Mouse (Mus musculus) stomach, postnatal 0 days (tissue): ENCODE measurements around the gene Slco3a1. TPM values are rescaled to one million over a fixed set of nuclear protein-coding genes. Genes with fewer than 3 reads are reported as not detected.

Source experiments
- ATAC-seq: fragments of 200-750 bp; cut with Nextera tagmentation; 2 replicates; pipeline ENCODE4 v1.8.0; 2017; ENCODE audit not compliant: low FRiP score, low TSS enrichment
- DNase-seq: peaks from one replicate; pipeline ENCODE4 v3.0.0-alpha.2; 2016; ENCODE audit warnings: low spot score
- H3K27ac ChIP-seq: fragments of 300-500 bp; sonication (generic); replicated peaks from 2 replicates; pipeline ENCODE4 v1.5.1; 2014; ENCODE audit warnings: mild to moderate bottlenecking, control low read depth
- H3K27me3 ChIP-seq: fragments of 300-500 bp; sonication (generic); 2 replicates; pipeline ENCODE4 v1.6.1; 2014; ENCODE audit warnings: low read length; ENCODE audit not compliant: control insufficient read depth, insufficient read depth
- H3K36me3 ChIP-seq: fragments of 300-500 bp; sonication (generic); 2 replicates; pipeline ENCODE4 v1.6.1; 2014; ENCODE audit warnings: low read length, mixed read lengths; ENCODE audit not compliant: control insufficient read depth, insufficient read depth
- H3K4me1 ChIP-seq: fragments of 300-500 bp; sonication (generic); replicated peaks from 2 replicates; pipeline ENCODE4 v1.6.1; 2014; ENCODE audit warnings: antibody characterized with exemption; ENCODE audit not compliant: control insufficient read depth, insufficient read depth
- H3K4me2 ChIP-seq: fragments of 300-500 bp; sonication (generic); replicated peaks from 2 replicates; pipeline ENCODE4 v1.6.1; 2014; ENCODE audit warnings: low read depth, mild to moderate bottlenecking, control low read depth, moderate library complexity
- H3K4me3 ChIP-seq: fragments of 300-500 bp; sonication (generic); 2 replicates; pipeline ENCODE4 v1.5.1; 2014; ENCODE audit warnings: low read depth, low read length, control low read depth
- H3K9ac ChIP-seq: fragments of 300-500 bp; sonication (generic); 2 replicates; pipeline ENCODE4 v1.6.1; 2014; ENCODE audit warnings: mild to moderate bottlenecking, low read length, control low read depth, mixed read lengths
- H3K9me3 ChIP-seq: fragments of 300-500 bp; sonication (generic); 2 replicates; pipeline ENCODE4 v1.6.1; 2016; ENCODE audit warnings: low read length; ENCODE audit not compliant: control insufficient read depth
- CTCF ChIP-seq: IDR thresholded peaks from 2 replicates; pipeline ENCODE4 v1.5.1; 2016; ENCODE audit warnings: antibody characterized with exemption, low read depth, mild to moderate bottlenecking, moderate library complexity
- EP300 ChIP-seq: optimal IDR thresholded peaks from 2 replicates; pipeline ENCODE3; 2016; ENCODE audit warnings: antibody characterized with exemption
- WGBS: fragments of 180-500 bp; shearing (Covaris S2); extraction: QIAGEN DNeasy Blood & Tissue Kit; methylation state at CpG from one replicate; pipeline ENCODE4 v1.1.7; 2014; 5-methylcytosine and 5-hydroxymethylcytosine counted together
- polyA plus RNA-seq: library from polyadenylated mRNA; unstranded; fragments of >200 nt; fragmentation: Nextera tagmentation; extraction: Ambion mirVana; gene quantifications from 2 replicates; pipeline ENCODE4 v1.2.1, GENCODE M21; 2015

The Slco3a1 gene
- 9.0 and 9.1 TPM in 2 replicates for polyA plus RNA-seq

DNA sequence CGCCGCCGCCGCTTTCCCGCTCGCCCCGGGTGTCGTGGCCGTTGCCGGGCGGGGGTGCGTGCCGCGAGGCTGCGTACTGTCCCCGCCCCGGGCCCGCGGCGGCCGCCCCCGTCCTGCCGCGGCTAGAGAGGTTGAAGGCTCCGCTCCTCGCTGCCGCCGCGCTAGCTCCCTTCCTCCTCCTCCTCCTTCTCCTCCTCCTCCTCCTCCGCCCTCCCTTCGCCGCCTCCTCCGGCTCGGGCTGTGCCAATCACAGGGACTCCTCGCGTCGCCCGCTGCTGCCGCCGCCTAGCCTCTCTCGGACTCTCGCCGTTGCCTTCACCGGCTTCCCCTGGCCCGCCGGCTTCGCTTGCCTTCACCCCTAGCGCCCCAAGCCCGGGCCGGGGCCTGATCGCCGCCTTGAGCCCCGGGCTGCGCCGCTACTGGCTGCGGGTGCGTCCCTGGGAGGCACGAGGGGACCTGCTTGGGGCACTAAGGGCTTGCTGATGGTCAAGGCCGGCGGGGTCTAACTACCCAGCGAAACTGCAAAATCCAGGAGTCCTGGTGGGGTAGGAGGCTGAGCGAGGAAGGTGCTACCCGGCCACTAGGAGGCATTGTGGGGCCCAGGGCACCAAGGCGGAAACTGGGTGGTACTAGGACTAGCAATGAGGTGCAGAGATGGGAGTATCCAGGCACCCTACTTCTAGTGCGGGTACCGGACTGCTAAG is at the start of gene Slco3a1:
TSS of gene Slco3a1 (minus strand) at position 173 of the 704 bp plus-strand sequence.
- Histone ChIP-seq H3K4me1 (peaks cover 2% of the 10 kb centered on the region; the same call in 1 of the 2 replicates), H3K9me3 (no peaks in the 10 kb centered on the region), H3K4me2 (peak within 1 kb of the TSS; percentile 98), H3K4me3 (peak within 1 kb of the TSS; percentile 79), H3K9ac (peak within 1 kb of the TSS; percentile 77), H3K27me3 (no peaks in the 10 kb centered on the region), H3K36me3 (no peaks in the 10 kb centered on the region), H3K27ac (peak within 1 kb of the TSS; percentile 80)
- DNase-seq (peak; percentile 74), ATAC-seq (peak; percentile 83)
- TF ChIP-seq CTCF (peak; percentile 74), EP300 (no peak)
- WGBS = 3% methylated on average over 38 of the region's 66 CpGs

DNA sequence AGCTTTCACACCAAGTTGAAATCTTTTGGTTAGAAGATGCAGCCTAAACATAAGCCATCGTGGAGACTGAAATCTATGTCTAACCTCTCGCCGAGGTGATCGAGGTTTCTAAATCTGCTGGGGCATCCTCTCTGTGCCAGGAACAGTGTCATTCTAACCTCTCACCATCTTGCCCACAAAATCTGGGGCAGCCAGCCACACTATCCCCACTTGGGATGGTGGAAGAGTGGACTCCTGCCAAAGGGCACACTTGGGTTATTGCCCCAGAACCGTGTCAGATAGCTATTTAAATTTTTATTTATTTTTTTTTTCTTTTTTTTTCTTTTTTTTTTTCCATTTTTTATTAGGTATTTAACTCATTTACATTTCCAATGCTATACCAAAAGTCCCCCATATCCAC is 46.4 kb upstream of the Slco3a1 start:
- Histone ChIP-seq H3K27ac (no peak overlapping the region), H3K4me3 (no peak overlapping the region), H3K36me3 (no peaks in the 10 kb centered on the region), H3K9me3 (no peaks in the 10 kb centered on the region), H3K27me3 (no peaks in the 10 kb centered on the region), H3K4me1 (no peaks in the 10 kb centered on the region), H3K4me2 (no peak overlapping the region), H3K9ac (no peak overlapping the region)
- TF ChIP-seq CTCF (no peak), EP300 (no peak)
- DNase-seq = no peak
- no peak for ATAC-seq
- 90% methylated on average over 5 of the region's 5 CpGs for WGBS

DNA sequence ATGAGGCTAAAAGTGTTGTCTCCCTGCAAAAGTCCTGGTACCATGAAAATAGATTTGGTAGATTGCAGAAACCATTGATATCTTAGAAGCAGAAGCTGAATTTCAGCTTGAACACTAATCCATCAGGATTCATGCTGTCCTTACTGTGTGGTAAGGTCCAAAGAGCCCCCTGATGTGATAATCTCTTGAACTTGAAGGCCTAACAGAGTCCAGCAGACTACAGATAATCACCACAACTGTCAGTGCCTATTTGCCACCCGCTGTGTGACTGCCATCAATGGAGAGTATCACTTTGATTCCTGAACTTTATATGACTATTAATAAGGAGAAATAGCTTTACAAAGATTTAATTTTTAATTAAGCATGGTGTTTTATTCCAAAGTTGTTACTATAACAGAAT is 24.8 kb upstream of the Slco3a1 start:
- no peak for ATAC-seq
- WGBS = 87% methylated on average over 1 of the region's 1 CpGs
- no peak overlapping the region for H3K9ac ChIP-seq
- no peaks in the 10 kb centered on the region for H3K9me3 ChIP-seq
- no peaks in the 10 kb centered on the region for H3K36me3 ChIP-seq
- no peaks in the 10 kb centered on the region for H3K27me3 ChIP-seq
- H3K27ac ChIP-seq = no peak overlapping the region
- no peaks in the 10 kb centered on the region for H3K4me1 ChIP-seq
- no peak overlapping the region for H3K4me2 ChIP-seq
- H3K4me3 ChIP-seq = no peak overlapping the region
- TF ChIP-seq CTCF (no peak), EP300 (no peak)
- DNase-seq = no peak

DNA sequence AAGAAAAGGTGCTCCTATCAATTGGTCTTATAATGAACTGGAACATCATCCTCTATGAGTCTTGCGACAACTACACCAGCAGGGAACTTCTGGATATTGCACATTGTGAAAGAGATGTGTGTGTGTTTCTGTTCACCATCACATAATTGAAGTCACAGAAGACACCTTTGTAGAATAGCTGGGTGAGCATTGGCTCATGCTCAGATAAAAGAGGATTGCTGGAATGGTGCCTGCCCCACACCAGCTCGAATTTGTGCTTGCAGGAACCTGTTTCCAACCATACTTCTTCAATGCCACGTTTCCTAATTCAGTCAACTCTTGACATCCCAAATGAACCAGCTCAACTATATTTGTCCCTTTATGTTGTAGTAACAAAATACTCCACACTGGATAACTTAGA is 21.1 kb upstream of the Slco3a1 start:
- Histone ChIP-seq H3K36me3 (no peaks in the 10 kb centered on the region), H3K4me2 (no peak overlapping the region), H3K9me3 (no peaks in the 10 kb centered on the region), H3K4me3 (no peak overlapping the region), H3K9ac (no peak overlapping the region), H3K27ac (no peak overlapping the region), H3K27me3 (no peaks in the 10 kb centered on the region), H3K4me1 (no peaks in the 10 kb centered on the region)
- 67% methylated on average over 3 of the region's 3 CpGs for WGBS
- DNase-seq (no peak), ATAC-seq (no peak)
- TF ChIP-seq CTCF (no peak), EP300 (no peak)

DNA sequence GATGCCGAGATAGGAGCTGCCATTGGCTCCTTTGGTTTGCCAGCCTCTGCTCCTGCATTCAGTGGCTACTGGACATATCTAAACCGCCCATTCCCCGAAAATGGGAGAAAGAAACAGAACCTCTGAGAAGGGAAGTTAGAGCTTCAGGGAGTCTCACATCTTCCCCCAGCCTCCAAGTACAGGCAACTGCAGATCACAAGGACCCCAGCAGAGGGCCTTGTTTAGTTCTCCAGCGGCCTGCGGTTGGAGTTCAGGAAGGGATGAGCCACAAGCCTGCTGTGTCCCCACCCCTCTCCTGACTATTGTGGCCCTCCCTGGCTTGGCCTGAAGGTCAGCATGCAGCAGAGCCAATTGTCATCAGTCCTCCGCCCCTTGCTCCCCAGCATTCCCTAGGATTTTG is 836 bp upstream of the Slco3a1 start:
- Histone ChIP-seq H3K36me3 (no peaks in the 10 kb centered on the region), H3K4me3 (peak overlapping the region; percentile 79), H3K4me2 (peak overlapping the region; percentile 98), H3K9ac (no peak overlapping the region; the same call in 1 of the 2 replicates), H3K27ac (no peak overlapping the region), H3K4me1 (peaks cover 2% of the 10 kb centered on the region; the same call in 1 of the 2 replicates), H3K9me3 (no peaks in the 10 kb centered on the region), H3K27me3 (no peaks in the 10 kb centered on the region)
- ATAC-seq = peak; percentile 41; the same call in 1 of the 2 replicates
- DNase-seq = peak; percentile 59
- TF ChIP-seq CTCF (peak; percentile 75), EP300 (no peak)
- 20% methylated on average over 6 of the region's 6 CpGs for WGBS

DNA sequence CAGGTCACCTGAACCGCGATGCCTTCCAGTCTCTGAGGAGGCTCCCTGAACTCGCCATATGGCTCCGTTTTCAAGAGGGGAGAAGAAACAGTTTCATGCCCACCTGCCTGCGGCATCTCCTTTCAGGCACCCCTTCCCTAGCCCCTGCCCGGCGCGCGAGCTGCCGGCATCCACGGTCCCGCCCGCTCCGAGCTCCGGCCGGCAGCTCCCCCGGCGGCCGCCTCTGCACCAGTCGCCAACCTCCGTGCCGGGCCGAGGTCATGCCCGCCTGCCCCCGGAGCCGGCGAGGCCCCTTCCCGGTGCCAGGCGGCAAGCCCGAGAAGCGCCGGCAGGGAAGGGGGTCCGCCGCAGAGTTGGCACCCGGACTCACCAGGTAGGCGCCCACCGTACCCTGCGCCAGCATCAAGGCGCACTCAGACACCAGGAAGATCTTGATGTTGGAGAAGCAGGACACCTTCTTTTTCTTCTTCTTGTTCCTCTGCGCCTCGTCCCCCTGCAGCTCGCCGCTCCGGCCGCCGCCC is 479 bp downstream of the Slco3a1 start:
- H3K4me3 ChIP-seq = peak overlapping the region; percentile 79
- H3K27me3 ChIP-seq = no peaks in the 10 kb centered on the region
- peak overlapping the region; percentile 98 for H3K4me2 ChIP-seq
- peaks cover 2% of the 10 kb centered on the region; the same call in 1 of the 2 replicates for H3K4me1 ChIP-seq
- TF ChIP-seq EP300 (no peak), CTCF (peak; percentile 35)
- peak; percentile 47; the same call in 1 of the 2 replicates for ATAC-seq
- DNase-seq = peak; percentile 57
- WGBS = 0% methylated on average over 40 of the region's 46 CpGs
- no peaks in the 10 kb centered on the region for H3K9me3 ChIP-seq
- peak overlapping the region; percentile 80 for H3K27ac ChIP-seq
- no peaks in the 10 kb centered on the region for H3K36me3 ChIP-seq
- H3K9ac ChIP-seq = peak overlapping the region; percentile 77
